Comparison of ENCODE assay signal across 20 mouse cellular contexts in genomic region chr17:25066595-25066994, GRCm38 (mm10). TPM values are rescaled to one million over a fixed set of nuclear protein-coding genes. Genes with fewer than 3 reads are reported as not detected.
DNase-seq lines count a peak whose midpoint lies in the region; ATAC-seq and TF ChIP-seq lines count a peak whose summit lies in the region.
"Had no signal": no experiment of that assay in that cellular context is flagged by ENCODE, and none has a peak within 500 bp of the region (broad histone marks: within the 10 kb centered on the region; RNA-seq: fewer than 3 reads in every experiment).

No protein-coding gene starts in this region.

- no peaks in the 10 kb centered on the region for H3K79me2 ChIP-seq in liver, adult 2 months (ENCODE audit: control insufficient read depth, insufficient read depth, low read length)

- TF ChIP-seq POLR2A in liver, adult 2 months (IDR thresholded peaks at IDR 0.05; ENCODE audit: extremely low read depth, insufficient read depth, low read length), result no peak
- no peak for TF ChIP-seq POLR2A in cortical plate, adult 2 months (IDR thresholded peaks at IDR 0.05; ENCODE audit: extremely low read depth, insufficient read depth, low read length)

- ATAC-seq in liver, postnatal 0 days, result no peak
- ATAC-seq in heart, postnatal 0 days (ENCODE audit: insufficient read depth, low read depth), result no peak
- ATAC-seq in megakaryocyte progenitor cell, adult 5-6 weeks (replicated peaks; ENCODE audit: poor library complexity), result no peak
- ATAC-seq: forebrain, embryonic 15.5 days had no signal

- no peak overlapping the region for H3K4me3 ChIP-seq in liver, adult 2 months (ENCODE audit: insufficient read depth, low read depth, low read length)
- H3K4me3 ChIP-seq in liver, postnatal 0 days (ENCODE audit: low read depth, low read length), result no peak overlapping the region
- no peak overlapping the region for H3K4me3 ChIP-seq in cortical plate, adult 2 months (ENCODE audit: insufficient read depth, low read length)
- H3K4me3 ChIP-seq in heart, postnatal 0 days (ENCODE audit: low read depth, low read length), result no peak overlapping the region
- H3K4me3 ChIP-seq: forebrain, embryonic 15.5 days; limb, embryonic 12.5 days; midbrain, embryonic 10.5 days; stomach, embryonic 15.5 days had no signal

- H3K9ac ChIP-seq in liver, adult 2 months (ENCODE audit: low read depth, low read length), result no peak overlapping the region
- H3K9ac ChIP-seq in liver, postnatal 0 days (replicated peaks), result no peak overlapping the region
- no peak overlapping the region for H3K9ac ChIP-seq in heart, postnatal 0 days (replicated peaks; ENCODE audit: low read depth, low read length)
- H3K9ac ChIP-seq: forebrain, embryonic 15.5 days; limb, embryonic 12.5 days; stomach, embryonic 15.5 days had no signal

- WGBS in liver, adult 2 months, result 84% methylated on average over 7 of the region's 7 CpGs
- 90% methylated on average over 7 of the region's 7 CpGs for WGBS in liver, postnatal 0 days (ENCODE audit: insufficient replicate concordance)
- WGBS in heart, postnatal 0 days, result 79% methylated on average over 7 of the region's 7 CpGs

- no peaks in the 10 kb centered on the region for H3K27me3 ChIP-seq in liver, adult 2 months (ENCODE audit: control insufficient read depth, insufficient read depth, low read length)
- H3K27me3 ChIP-seq in liver, postnatal 0 days (ENCODE audit: insufficient read depth, low read length), result no peaks in the 10 kb centered on the region
- no peaks in the 10 kb centered on the region for H3K27me3 ChIP-seq in heart, postnatal 0 days (ENCODE audit: control insufficient read depth, insufficient read depth, low read length)
- H3K27me3 ChIP-seq: forebrain, embryonic 15.5 days; limb, embryonic 12.5 days; stomach, embryonic 15.5 days had no signal

- no peaks in the 10 kb centered on the region for H3K36me3 ChIP-seq in liver, adult 2 months (ENCODE audit: control insufficient read depth, insufficient read depth, low read length)
- H3K36me3 ChIP-seq in liver, postnatal 0 days (replicated peaks; ENCODE audit: insufficient read depth, low read length), result no peaks in the 10 kb centered on the region; the same call in 1 of the 2 replicates
- 0 out of 2 replicates have a peak, but pooled peaks cover under 1% of the 10 kb centered on the region for H3K36me3 ChIP-seq in heart, postnatal 0 days (replicated peaks; ENCODE audit: control insufficient read depth, insufficient read depth, low read length)

- no peaks in the 10 kb centered on the region for H3K9me3 ChIP-seq in liver, postnatal 0 days (ENCODE audit: low read length)
- no peaks in the 10 kb centered on the region for H3K9me3 ChIP-seq in heart, postnatal 0 days (replicated peaks; ENCODE audit: control insufficient read depth, low read length)
- H3K9me3 ChIP-seq: forebrain, embryonic 15.5 days; G1E; limb, embryonic 12.5 days; midbrain, embryonic 10.5 days; stomach, embryonic 15.5 days had no signal

- peak overlapping the region; percentile 76 for H3K27ac ChIP-seq in liver, adult 2 months (replicated peaks; ENCODE audit: insufficient read depth, low read depth, low read length)
- no peak overlapping the region for H3K27ac ChIP-seq in liver, postnatal 0 days (ENCODE audit: low read depth)
- H3K27ac ChIP-seq in cortical plate, adult 2 months (ENCODE audit: insufficient read depth, low read length), result peak overlapping the region; percentile 52
- H3K27ac ChIP-seq in heart, postnatal 0 days (ENCODE audit: low read depth), result peak overlapping the region; percentile 64
- H3K27ac ChIP-seq: forebrain, embryonic 15.5 days; limb, embryonic 12.5 days; midbrain, embryonic 10.5 days; stomach, embryonic 15.5 days had no signal

- H3K4me2 ChIP-seq in liver, postnatal 0 days (ENCODE audit: low read depth, low read length), result no peak overlapping the region
- no peak overlapping the region for H3K4me2 ChIP-seq in heart, postnatal 0 days (ENCODE audit: low read depth, low read length)
- H3K4me2 ChIP-seq: forebrain, embryonic 15.5 days; limb, embryonic 12.5 days; stomach, embryonic 15.5 days had no signal

- H3K4me1 ChIP-seq in liver, adult 2 months (ENCODE audit: control insufficient read depth, insufficient read depth, low read length), result peaks cover 18% of the 10 kb centered on the region
- peaks cover 30% of the 10 kb centered on the region for H3K4me1 ChIP-seq in liver, postnatal 0 days (ENCODE audit: insufficient read depth)
- no peaks in the 10 kb centered on the region for H3K4me1 ChIP-seq in cortical plate, adult 2 months (ENCODE audit: control insufficient read depth, insufficient read depth, low read length)
- peaks cover 20% of the 10 kb centered on the region for H3K4me1 ChIP-seq in heart, postnatal 0 days (ENCODE audit: control insufficient read depth, insufficient read depth)
- H3K4me1 ChIP-seq: forebrain, embryonic 15.5 days; limb, embryonic 12.5 days; midbrain, embryonic 10.5 days; stomach, embryonic 15.5 days had no signal

- no peak for TF ChIP-seq EP300 in liver, postnatal 0 days (IDR thresholded peaks at IDR 0.05; ENCODE audit: low read depth)
- no peak for TF ChIP-seq EP300 in heart, postnatal 0 days (IDR thresholded peaks at IDR 0.05; ENCODE audit: low read depth)

- peak; percentile 67 to 68 for DNase-seq in heart, adult 9 months (ENCODE audit: low spot score in 2 of 2)
- DNase-seq in heart, postnatal 25 days (ENCODE audit: low spot score), result no peak
- DNase-seq in liver, adult 2 months (ENCODE audit: extremely low read depth, low read depth, low spot score), result peak; percentile 18
- no peak for DNase-seq in liver, postnatal 0 days
- DNase-seq in heart, postnatal 0 days (ENCODE audit: low spot score), result no peak
- DNase-seq in adrenal gland, postnatal 25 days, result no peak
- DNase-seq: cerebellum, adult 8-10 months; embryo, embryonic 11 days; right cerebral cortex, postnatal 4 days; thymus, postnatal 36 days had no signal

- intact Hi-C loops in heart, postnatal 25 days (cut with DNase I), result no loop called here

- TF ChIP-seq CTCF in liver, adult 2 months (IDR thresholded peaks at IDR 0.05; ENCODE audit: low read depth, low read length), result no peak
- TF ChIP-seq CTCF in liver, postnatal 0 days (IDR thresholded peaks at IDR 0.05; ENCODE audit: low read depth), result no peak
- TF ChIP-seq CTCF in cortical plate, adult 2 months (IDR thresholded peaks at IDR 0.05; ENCODE audit: extremely low read depth, insufficient read depth, low read length), result no peak
- TF ChIP-seq CTCF in heart, postnatal 0 days (IDR thresholded peaks at IDR 0.05; ENCODE audit: low read depth), result no peak

RNA-seq across cellular contexts. Expression of gene Tmem204, which starts 16.8 kb away (rescaled TPM):
- total RNA-seq in heart, postnatal 25 days (2021), result 10 to 100 TPM; 34.5 to 41.7 TPM
- 22.3 and 23.9 TPM in 2 replicates for total RNA-seq in liver, adult 2 months (2014; rRNA removed)
- polyA plus RNA-seq in liver, adult 2 months (2012; rRNA removed), result 15.7 and 19.1 TPM in 2 replicates
- polyA plus RNA-seq in liver, postnatal 0 days (2015; fragmentation: Nextera tagmentation; extraction: Ambion mirVana), result 8.3 and 9.4 TPM in 2 replicates
- 17.8 and 19.4 TPM in 2 replicates for polyA plus RNA-seq in cortical plate, adult 2 months (2012; rRNA removed)
- 53.8 and 56.4 TPM in 2 replicates for total RNA-seq in heart, postnatal 0 days (2014; rRNA removed; ENCODE audit: low replicate concordance)
- polyA plus RNA-seq in heart, postnatal 0 days (2015; fragmentation: Nextera tagmentation; extraction: Ambion mirVana), result 27.2 and 27.9 TPM in 2 replicates
- not detected in 2 replicates for total RNA-seq in megakaryocyte progenitor cell, adult 5-6 weeks (2015)
- total RNA-seq in megakaryocyte progenitor cell, adult 5-6 weeks (2017), result not detected in 2 replicates
- 27.7 and 31.5 TPM in 2 replicates for total RNA-seq in adrenal gland, postnatal 25 days (2021)
- total RNA-seq: hematopoietic stem cell, adult 5-6 weeks had no signal
- polyA plus RNA-seq: G1E had no signal

RNA-seq across cellular contexts. Expression of gene Telo2, which starts 49.2 kb away (rescaled TPM):
- 10 to 100 TPM; 10.8 to 12.2 TPM for total RNA-seq in heart, postnatal 25 days (2021)
- total RNA-seq in liver, adult 2 months (2014; rRNA removed), result 3.2 and 5.4 TPM in 2 replicates
- polyA plus RNA-seq in liver, adult 2 months (2012; rRNA removed), result 5.7 and 7.3 TPM in 2 replicates
- polyA plus RNA-seq in liver, postnatal 0 days (2015; fragmentation: Nextera tagmentation; extraction: Ambion mirVana), result 5.3 and 5.7 TPM in 2 replicates
- 18.5 and 24.8 TPM in 2 replicates for polyA plus RNA-seq in cortical plate, adult 2 months (2012; rRNA removed)
- total RNA-seq in heart, postnatal 0 days (2014; rRNA removed; ENCODE audit: low replicate concordance), result 27.9 and 31.4 TPM in 2 replicates
- 13.2 and 15.3 TPM in 2 replicates for polyA plus RNA-seq in heart, postnatal 0 days (2015; fragmentation: Nextera tagmentation; extraction: Ambion mirVana)
- total RNA-seq in megakaryocyte progenitor cell, adult 5-6 weeks (2015), result 15.5 and 31.2 TPM in 2 replicates
- total RNA-seq in megakaryocyte progenitor cell, adult 5-6 weeks (2017), result 28.8 and 35.5 TPM in 2 replicates
- total RNA-seq in adrenal gland, postnatal 25 days (2021), result 26.3 and 27.2 TPM in 2 replicates

RNA-seq across cellular contexts. Expression of gene Ift140, which starts 50.7 kb away (rescaled TPM):
- total RNA-seq in heart, postnatal 25 days (2021), result 1 to 10 TPM; 4.9 to 6.6 TPM
- total RNA-seq in liver, adult 2 months (2014; rRNA removed), result 4.6 and 5.4 TPM in 2 replicates
- polyA plus RNA-seq in liver, adult 2 months (2012; rRNA removed), result 3.4 and 3.6 TPM in 2 replicates
- polyA plus RNA-seq in liver, postnatal 0 days (2015; fragmentation: Nextera tagmentation; extraction: Ambion mirVana), result 36.9 and 42.7 TPM in 2 replicates
- 22.2 and 22.7 TPM in 2 replicates for polyA plus RNA-seq in cortical plate, adult 2 months (2012; rRNA removed)
- 11.7 and 13.4 TPM in 2 replicates for total RNA-seq in heart, postnatal 0 days (2014; rRNA removed; ENCODE audit: low replicate concordance)
- 4.0 and 4.6 TPM in 2 replicates for polyA plus RNA-seq in heart, postnatal 0 days (2015; fragmentation: Nextera tagmentation; extraction: Ambion mirVana)
- total RNA-seq in megakaryocyte progenitor cell, adult 5-6 weeks (2015), result 8.0 and 11.0 TPM in 2 replicates
- total RNA-seq in megakaryocyte progenitor cell, adult 5-6 weeks (2017), result 20.2 and 20.3 TPM in 2 replicates
- 36.3 and 45.4 TPM in 2 replicates for total RNA-seq in adrenal gland, postnatal 25 days (2021)

RNA-seq across cellular contexts. Expression of gene Cramp1l, which starts 51.0 kb away (rescaled TPM):
- 10 to 100 TPM; 10.8 to 13.3 TPM for total RNA-seq in heart, postnatal 25 days (2021)
- total RNA-seq in liver, adult 2 months (2014; rRNA removed), result 2.7 and 2.9 TPM in 2 replicates
- 4.2 and 6.5 TPM in 2 replicates for polyA plus RNA-seq in liver, adult 2 months (2012; rRNA removed)
- 1.4 and 1.8 TPM in 2 replicates for polyA plus RNA-seq in liver, postnatal 0 days (2015; fragmentation: Nextera tagmentation; extraction: Ambion mirVana)
- polyA plus RNA-seq in cortical plate, adult 2 months (2012; rRNA removed), result 22.0 and 23.1 TPM in 2 replicates
- 12.0 and 13.5 TPM in 2 replicates for total RNA-seq in heart, postnatal 0 days (2014; rRNA removed; ENCODE audit: low replicate concordance)
- polyA plus RNA-seq in heart, postnatal 0 days (2015; fragmentation: Nextera tagmentation; extraction: Ambion mirVana), result 2.2 and 2.4 TPM in 2 replicates
- total RNA-seq in megakaryocyte progenitor cell, adult 5-6 weeks (2015), result 21.4 and 21.9 TPM in 2 replicates
- 7.7 and 8.5 TPM in 2 replicates for total RNA-seq in megakaryocyte progenitor cell, adult 5-6 weeks (2017)
- 25.9 and 26.7 TPM in 2 replicates for total RNA-seq in adrenal gland, postnatal 25 days (2021)

RNA-seq across cellular contexts. Expression of gene Ptx4, which starts 54.0 kb away (rescaled TPM):
- total RNA-seq in heart, postnatal 25 days (2021), result 1 to 10 TPM; 3.7 to 6.7 TPM
- not detected in 2 replicates for total RNA-seq in liver, adult 2 months (2014; rRNA removed)
- polyA plus RNA-seq in liver, adult 2 months (2012; rRNA removed), result not detected in 2 replicates
- not detected in 2 replicates for polyA plus RNA-seq in liver, postnatal 0 days (2015; fragmentation: Nextera tagmentation; extraction: Ambion mirVana)
- 0.19 and 0.34 TPM in 2 replicates for polyA plus RNA-seq in cortical plate, adult 2 months (2012; rRNA removed)
- 0.12 TPM in 1 of 2 replicates, not detected in the other for total RNA-seq in heart, postnatal 0 days (2014; rRNA removed; ENCODE audit: low replicate concordance)
- 0.22 TPM in 2 replicates for polyA plus RNA-seq in heart, postnatal 0 days (2015; fragmentation: Nextera tagmentation; extraction: Ambion mirVana)
- total RNA-seq in megakaryocyte progenitor cell, adult 5-6 weeks (2015), result not detected in 2 replicates
- total RNA-seq in megakaryocyte progenitor cell, adult 5-6 weeks (2017), result not detected in 2 replicates
- not detected in 2 replicates for total RNA-seq in adrenal gland, postnatal 25 days (2021)
- total RNA-seq: adrenal gland, adult 2 months had no signal
- polyA plus RNA-seq: adrenal gland, adult 2 months; forebrain, embryonic 15.5 days; G1E; midbrain, embryonic 10.5 days; neural tube, embryonic 14.5 days had no signal

Comparison
In these comparisons a context has a peak if more than half of its experiments do, and no peak if none do; other contexts are left out.
1. DNase-seq: peak in heart, adult 9 months (2 of 2) and liver, adult 2 months (single experiment); none in heart, postnatal 25 days (single experiment), liver, postnatal 0 days (single experiment), heart, postnatal 0 days (single experiment) and adrenal gland, postnatal 25 days (single experiment).
2. RNA of gene Tmem204, which starts 16.8 kb away (total RNA-seq): 53.8 to 56.4 TPM in heart, postnatal 0 days, 34.5 to 41.7 TPM in heart, postnatal 25 days, 27.7 to 31.5 TPM in adrenal gland, postnatal 25 days and 22.3 to 23.9 TPM in liver, adult 2 months; not detected in megakaryocyte progenitor cell, adult 5-6 weeks; every median in the first group is over 10 times any median in the second.